In the genomic region with DNA sequence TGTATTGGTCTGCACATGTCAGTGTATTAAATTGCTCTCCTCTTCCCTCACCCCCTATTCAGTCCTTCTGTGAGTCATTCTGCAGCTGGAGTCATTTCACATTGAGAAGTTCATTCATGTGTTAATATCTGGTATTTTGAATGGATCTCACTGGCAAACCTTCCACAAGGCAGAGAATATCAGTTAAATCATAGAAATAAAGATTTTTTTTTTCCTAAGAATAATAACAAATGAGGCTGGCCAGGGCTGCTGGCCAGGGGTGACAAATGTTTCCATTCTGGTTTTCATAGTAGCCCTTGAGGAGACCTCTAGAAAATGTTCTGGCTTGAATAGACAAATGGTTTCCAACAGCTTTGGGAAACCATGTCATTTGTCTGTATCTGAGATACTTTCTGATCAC, we compare ENCODE assay signal across 17 mouse cellular contexts.
DNase-seq lines count a peak whose midpoint lies in the region; ATAC-seq lines count a peak whose summit lies in the region.
"Had no signal": no experiment of that assay in that cellular context is flagged by ENCODE, and none has a peak within 500 bp of the region (broad histone marks: within the 10 kb centered on the region; RNA-seq: fewer than 3 reads in every experiment).

No protein-coding gene starts in this region.

- no peaks in the 10 kb centered on the region for H3K36me3 ChIP-seq in hindbrain, embryonic 14.5 days (replicated peaks; ENCODE audit: control insufficient read depth, insufficient read depth)
- H3K36me3 ChIP-seq: embryonic facial prominence, embryonic 15.5 days; hindbrain, embryonic 12.5 days; liver, embryonic 13.5 days had no signal

- H3K27ac ChIP-seq in hindbrain, embryonic 14.5 days: no peak overlapping the region
- H3K27ac ChIP-seq: embryonic facial prominence, embryonic 15.5 days; hindbrain, embryonic 12.5 days; liver, embryonic 13.5 days had no signal

- H3K4me2 ChIP-seq in hindbrain, embryonic 14.5 days (replicated peaks): no peak overlapping the region
- H3K4me2 ChIP-seq: embryonic facial prominence, embryonic 15.5 days; hindbrain, embryonic 12.5 days; liver, embryonic 13.5 days; lung, embryonic 14.5 days had no signal

- peaks cover 12% of the 10 kb centered on the region for H3K4me1 ChIP-seq in hindbrain, embryonic 14.5 days (replicated peaks; ENCODE audit: control insufficient read depth, insufficient read depth, low read length)
- H3K4me1 ChIP-seq: embryonic facial prominence, embryonic 15.5 days; liver, embryonic 13.5 days had no signal

- no peak for ATAC-seq in hindbrain, embryonic 14.5 days (ENCODE audit: low FRiP score)

- no peaks in the 10 kb centered on the region for H3K27me3 ChIP-seq in hindbrain, embryonic 14.5 days (ENCODE audit: control insufficient read depth, insufficient read depth, low read length)
- H3K27me3 ChIP-seq: embryonic facial prominence, embryonic 15.5 days; liver, embryonic 13.5 days had no signal

- no peak overlapping the region for H3K4me3 ChIP-seq in hindbrain, embryonic 14.5 days (replicated peaks; ENCODE audit: low read length)
- H3K4me3 ChIP-seq: embryonic facial prominence, embryonic 15.5 days; hindbrain, embryonic 12.5 days; liver, embryonic 13.5 days had no signal

- no peak overlapping the region for H3K9ac ChIP-seq in hindbrain, embryonic 14.5 days
- H3K9ac ChIP-seq: embryonic facial prominence, embryonic 15.5 days; hindbrain, embryonic 12.5 days; liver, embryonic 13.5 days; lung, embryonic 14.5 days had no signal

- DNase-seq in heart, adult 11 months: peak; percentile 92
- DNase-seq in heart, postnatal 4 days: no peak
- DNase-seq in urinary bladder, postnatal 14 days (ENCODE audit: low spot score): peak; percentile 6
- no peak for DNase-seq in urinary bladder, postnatal 25 days (ENCODE audit: low spot score)
- DNase-seq in fibroblast of lung, adult 2 months (ENCODE audit: low read depth): peak; percentile 20
- DNase-seq in hindbrain, embryonic 14.5 days (ENCODE audit: low spot score): no peak
- no peak for DNase-seq in testis, postnatal 14 days (ENCODE audit: low spot score)
- DNase-seq: adrenal gland, postnatal 25 days; cerebellum, adult 9-10 months; kidney, adult 11 months; layer of hippocampus, adult 9-11 months; liver, embryonic 13.5 days; lung, embryonic 14.5 days; midbrain, embryonic 14.5 days; thymus, postnatal 14 days had no signal

- no peaks in the 10 kb centered on the region for H3K9me3 ChIP-seq in hindbrain, embryonic 14.5 days (ENCODE audit: control insufficient read depth, low read length)
- H3K9me3 ChIP-seq: embryonic facial prominence, embryonic 15.5 days; hindbrain, embryonic 12.5 days; liver, embryonic 13.5 days had no signal

Comparison
In these comparisons a context has a peak if more than half of its experiments do, and no peak if none do; other contexts are left out.
1. DNase-seq: peak in heart, adult 11 months (single experiment), urinary bladder, postnatal 14 days (single experiment) and fibroblast of lung, adult 2 months (single experiment); none in heart, postnatal 4 days (single experiment), urinary bladder, postnatal 25 days (single experiment), hindbrain, embryonic 14.5 days (single experiment) and testis, postnatal 14 days (single experiment).